Mouse (Mus musculus) stomach, embryonic 16.5 days (tissue): ENCODE results near the gene Klf11. TPM values are rescaled to one million over a fixed set of nuclear protein-coding genes. Genes with fewer than 3 reads are reported as not detected.

Source experiments
- polyA plus RNA-seq: library from polyadenylated mRNA; unstranded; fragments of >200 nt; fragmentation: Nextera tagmentation; extraction: Ambion mirVana; gene quantifications from 2 replicates; pipeline ENCODE4 v1.2.1, GENCODE M21; 2015

Gene Klf11
- polyA plus RNA-seq, 1 experiment from 2014 or later: 12.8 TPM

Other genes starting within 250 kb of the Klf11 start
- gene Taf1b, start 152.9 kb upstream of the Klf11 start, polyA plus RNA-seq: 20.6 and 22.0 TPM in 2 replicates
- gene Grhl1, start 79.0 kb upstream of the Klf11 start, polyA plus RNA-seq: 16.3 and 26.5 TPM in 2 replicates
- 1.8 and 1.9 TPM in 2 replicates for gene Cys1, start 30.5 kb downstream of the Klf11 start, polyA plus RNA-seq
- gene Rrm2, start 57.0 kb downstream of the Klf11 start, polyA plus RNA-seq: 139 and 145 TPM in 2 replicates
- gene Mboat2, start 179.6 kb downstream of the Klf11 start, polyA plus RNA-seq: 47.3 and 51.8 TPM in 2 replicates